Mouse (Mus musculus): ENCODE measurements around the gene Mkrn2os. TPM values are rescaled to one million over a fixed set of nuclear protein-coding genes. Genes with fewer than 3 reads are reported as not detected.
"Not testable (repeated sequence)": the region's sequence is repeated elsewhere in the genome, so short reads cannot be mapped to it uniquely, and the experiment has no call there.

The Mkrn2os gene
- total RNA-seq (2021), result not detected
- long read RNA-seq, experiment 1, result 0 reads
- long read RNA-seq, experiment 2, result 0 reads

DNA sequence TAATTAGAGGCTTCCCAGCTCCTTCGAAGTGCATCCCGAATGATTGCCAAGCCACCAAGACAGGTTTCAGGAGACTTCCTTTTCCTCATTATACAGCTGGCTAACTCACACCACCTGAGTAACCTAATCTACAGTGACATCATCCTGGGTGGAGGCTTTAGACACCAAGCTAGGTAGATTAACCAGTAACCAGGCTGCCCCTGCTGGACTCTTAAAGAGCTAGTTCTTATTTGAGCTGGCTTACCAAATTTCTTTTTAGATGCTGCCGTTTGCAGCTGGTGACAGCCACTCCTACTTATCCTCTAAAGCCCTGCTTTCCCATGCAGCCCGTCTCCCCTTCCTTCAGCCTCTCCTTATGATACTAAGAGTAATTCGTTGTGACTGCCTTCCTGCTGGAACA lies at the start of gene Mkrn2os:
Mkrn2os (minus strand) TSS at position 119 of the 400 bp plus-strand sequence.
- no peak for DNase-seq (ENCODE audit: low spot score in 2 of 2)

GRCm38 (mm10) chr6:115638188-115638587 lies 45.8 kb upstream of the Mkrn2os start:
- not testable (repeated sequence) for DNase-seq (ENCODE audit: low spot score in 2 of 2)

DNA sequence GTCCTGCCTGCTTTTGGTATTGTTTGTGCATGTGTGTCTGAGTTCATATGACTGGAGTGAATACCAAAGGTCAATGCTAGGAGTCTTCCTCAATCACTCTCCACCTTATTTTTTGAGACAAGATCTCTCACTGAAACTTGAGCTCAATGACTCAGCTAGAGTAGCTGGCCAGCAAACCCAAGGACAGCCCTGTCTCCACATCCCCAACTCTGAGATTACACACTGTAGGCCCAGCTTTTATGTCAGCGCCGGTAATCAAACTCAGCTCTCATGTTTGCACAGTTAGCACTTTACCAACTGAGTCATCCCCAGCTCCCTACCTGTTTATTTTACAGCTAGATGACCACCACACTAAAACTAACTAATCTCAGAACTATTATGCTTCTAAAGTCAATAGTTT lies 41.6 kb upstream of the Mkrn2os start:
- DNase-seq (ENCODE audit: low spot score in 2 of 2), result no peak

DNA sequence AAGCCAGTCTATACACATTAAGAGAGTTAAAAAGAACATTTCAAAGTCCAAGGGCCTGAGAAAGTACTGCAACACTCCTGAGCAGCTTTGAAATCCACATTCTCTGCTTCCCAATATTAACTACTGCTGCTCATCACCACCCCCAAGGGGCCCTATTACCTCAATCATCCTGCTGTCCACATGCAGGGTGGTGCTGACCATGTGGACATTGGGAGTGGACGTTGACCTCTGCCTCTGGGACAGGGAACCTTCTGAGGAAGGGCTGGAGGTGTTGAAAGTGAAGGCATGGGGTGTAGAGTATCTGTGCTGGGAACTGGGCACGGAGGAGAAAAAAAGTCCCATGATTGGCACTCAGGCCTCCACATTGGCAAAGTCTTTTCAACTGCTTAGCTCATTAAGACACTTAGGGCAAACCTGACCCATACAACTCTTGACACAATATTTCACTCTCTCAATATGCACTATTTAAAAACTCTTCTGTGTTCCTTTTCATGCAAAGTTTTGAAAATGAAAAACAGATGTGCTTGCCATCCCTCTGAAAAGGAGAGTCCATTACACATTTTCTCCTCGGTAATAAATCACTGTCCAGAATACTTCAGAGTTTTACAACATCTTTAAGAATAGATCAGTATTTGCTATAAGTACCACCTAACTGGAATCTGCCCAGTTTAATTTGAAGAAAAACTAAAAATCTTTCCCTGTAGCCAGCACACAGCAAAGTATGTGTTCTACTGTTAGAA lies 38.9 kb upstream of the Mkrn2os start:
- no peak for DNase-seq (ENCODE audit: low spot score in 2 of 2)

DNA sequence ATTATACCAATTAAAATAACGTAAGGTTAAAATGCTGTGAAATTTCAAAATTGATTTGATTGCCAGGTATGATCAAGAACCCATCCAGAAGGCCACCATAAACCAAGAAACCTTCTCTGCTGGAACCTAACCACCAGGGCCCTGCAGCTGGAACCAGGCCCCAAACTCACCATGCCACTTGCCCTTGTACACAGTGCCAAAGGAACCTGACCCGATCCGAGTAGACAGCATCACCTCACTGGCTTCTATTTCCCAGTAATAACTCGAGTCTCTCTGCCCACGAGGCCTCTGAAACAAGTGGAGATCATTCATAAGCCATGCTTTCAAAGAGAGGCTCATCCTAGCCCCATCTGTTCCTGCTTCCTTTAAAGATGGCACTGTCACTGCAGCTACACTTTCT lies 33.7 kb upstream of the Mkrn2os start:
- DNase-seq (ENCODE audit: low spot score in 2 of 2), result no peak

- no peak for DNase-seq (ENCODE audit: low spot score in 2 of 2)
These were observed 28.6 kb upstream of the Mkrn2os start for GRCm38 (mm10) chr6:115620942-115621341.

DNA sequence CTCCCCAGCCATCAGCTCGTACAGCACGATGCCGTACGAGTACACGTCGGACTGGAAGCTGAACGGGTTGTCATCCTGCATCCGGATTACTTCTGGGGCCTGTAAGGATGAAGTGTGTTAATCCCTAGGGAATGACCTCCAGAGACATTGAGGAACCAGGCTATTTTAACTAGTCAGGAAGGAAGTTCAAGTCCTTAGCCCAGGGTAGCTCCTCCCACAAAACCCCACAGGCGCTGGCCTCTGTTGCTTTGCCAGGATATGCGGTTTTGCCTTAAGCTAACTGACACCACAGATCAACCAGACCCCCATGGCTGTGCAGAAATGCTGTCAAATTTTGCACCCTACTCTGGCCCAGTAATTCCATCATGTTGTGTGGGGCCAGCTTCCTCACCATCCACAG lies 27.4 kb upstream of the Mkrn2os start:
- DNase-seq (ENCODE audit: low spot score in 2 of 2), result no peak

DNA sequence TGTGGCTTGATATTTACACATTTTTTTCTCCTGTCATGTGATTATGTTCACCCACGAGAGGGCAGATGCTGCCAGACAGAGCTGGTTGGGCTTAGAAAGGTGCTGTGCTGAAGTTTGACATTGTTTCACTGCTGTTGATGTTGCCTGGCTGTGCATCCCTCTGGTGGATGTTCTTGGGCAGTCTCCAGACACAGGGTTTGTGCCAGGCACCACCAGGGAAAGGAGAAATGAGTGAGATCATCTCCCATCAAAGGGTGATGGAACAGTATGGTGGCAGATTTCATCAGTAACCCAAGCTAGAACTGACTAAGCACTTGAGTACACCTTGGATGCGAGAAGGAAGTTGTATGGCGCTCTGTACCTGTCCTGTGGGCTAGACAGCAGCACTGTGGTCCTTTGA lies 23.6 kb upstream of the Mkrn2os start:
- no peak for DNase-seq (ENCODE audit: low spot score in 2 of 2)

- no peak for DNase-seq (ENCODE audit: low spot score in 2 of 2)
These were observed 21.4 kb upstream of the Mkrn2os start for GRCm38 (mm10) chr6:115613793-115614192.

DNA sequence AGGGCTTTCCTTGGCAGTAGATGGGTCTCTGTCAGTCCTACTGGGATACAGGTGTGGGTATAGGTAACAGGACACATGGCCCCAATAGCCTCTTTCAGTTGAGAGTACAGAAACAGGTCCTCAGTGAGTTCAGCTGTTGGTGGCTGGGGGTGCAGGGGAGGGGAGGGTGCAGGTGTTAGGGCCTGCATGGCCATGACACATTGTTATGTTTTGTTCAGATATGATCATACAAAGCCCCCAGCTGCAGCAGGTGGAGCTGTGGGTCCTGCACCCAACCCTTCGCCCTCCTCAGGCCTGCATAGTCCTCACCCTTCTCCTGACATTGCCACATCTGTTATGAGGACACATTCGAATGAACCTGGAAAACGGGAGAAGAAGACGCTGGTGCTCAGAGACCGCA lies 17.9 kb upstream of the Mkrn2os start:
- no peak for DNase-seq (ENCODE audit: low spot score in 2 of 2)

DNA sequence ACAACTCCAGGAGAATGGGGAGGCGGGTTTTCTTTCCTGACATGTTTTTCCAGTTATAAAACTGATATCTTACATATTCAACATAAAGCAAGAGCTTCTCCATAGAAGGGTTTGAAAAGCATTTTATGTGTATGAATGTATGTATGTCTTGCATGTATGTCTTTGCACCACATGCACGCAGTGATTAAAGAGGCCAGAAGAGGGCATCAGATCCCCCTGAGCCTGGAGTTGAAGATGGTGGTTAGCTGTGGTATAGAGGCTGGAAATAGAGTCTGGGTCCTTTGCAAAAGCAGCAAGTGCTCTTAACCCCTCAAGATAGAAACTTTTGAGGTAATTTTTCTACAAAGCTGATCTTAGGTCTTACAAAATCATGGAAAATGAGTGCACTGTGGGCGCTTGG lies 16.7 kb upstream of the Mkrn2os start:
- DNase-seq (ENCODE audit: low spot score in 2 of 2), result no peak

- DNase-seq (ENCODE audit: low spot score in 2 of 2), result peak in 1 of 2 experiments; percentile 30
These were observed 15.1 kb upstream of the Mkrn2os start for GRCm38 (mm10) chr6:115607429-115607828.

DNA sequence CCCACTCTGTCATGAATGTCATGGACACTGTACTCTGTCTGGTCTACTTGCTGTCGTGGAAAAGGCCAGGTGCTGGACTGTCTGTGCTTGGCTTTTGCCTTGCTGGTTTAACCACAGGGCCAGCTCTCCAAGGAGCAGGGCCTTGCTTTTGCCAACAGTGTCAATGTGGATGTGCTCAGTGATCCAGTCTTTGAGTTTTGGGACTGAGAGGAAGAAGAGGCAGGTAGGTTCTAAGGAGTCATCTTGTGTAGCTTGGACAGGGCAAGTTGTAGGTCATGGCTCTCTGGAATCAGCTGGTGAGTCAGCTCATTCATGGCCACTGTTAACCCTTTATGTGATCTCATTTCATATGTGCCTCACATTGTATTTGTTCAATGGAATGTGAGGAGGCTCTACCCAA lies 14.1 kb upstream of the Mkrn2os start:
- peak in 1 of 2 experiments; percentile 31 for DNase-seq (ENCODE audit: low spot score in 2 of 2)

DNA sequence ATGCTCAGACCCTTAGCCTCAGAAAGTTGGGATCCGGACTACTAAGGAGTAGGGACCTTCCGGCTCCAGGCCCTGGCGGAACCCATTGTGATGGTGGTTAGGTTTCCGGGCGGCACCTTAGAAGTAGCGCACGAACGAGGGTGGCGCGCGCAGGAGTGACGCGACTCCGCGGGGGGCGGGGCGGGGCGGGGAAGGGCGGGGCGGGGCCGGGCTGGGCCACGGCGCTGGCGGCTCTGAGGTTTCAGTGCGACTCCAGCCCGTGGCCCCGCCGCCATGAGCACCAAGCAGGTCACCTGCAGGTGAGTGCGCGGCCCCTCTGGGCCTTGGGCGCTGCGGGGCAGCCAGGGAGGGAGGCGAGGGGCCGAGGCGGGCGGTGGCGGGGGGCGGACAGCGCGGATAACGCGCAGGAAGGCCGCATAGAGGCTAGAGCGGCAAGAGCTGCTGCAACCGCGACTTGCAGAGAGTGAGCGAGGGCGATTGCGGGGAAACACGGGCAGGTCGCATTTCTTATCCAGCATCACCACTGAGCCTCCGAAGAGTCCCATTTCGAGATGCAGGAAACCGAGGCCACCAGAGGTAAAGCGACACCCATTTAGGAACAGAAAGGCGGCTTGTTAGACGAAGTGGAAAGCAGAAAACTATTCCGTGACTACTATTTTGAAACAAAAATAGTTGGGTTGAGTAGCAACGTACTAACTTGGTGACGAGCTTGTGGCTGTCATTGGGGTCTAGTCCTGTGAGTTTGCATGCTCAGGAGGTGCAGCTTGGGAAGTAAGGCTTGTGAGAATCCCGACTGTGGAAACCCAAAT lies 9.5 kb upstream of the Mkrn2os start, which contains the start of gene Mkrn2:
Mkrn2 (plus strand) TSS at position 188 of the 809 bp plus-strand sequence.
- DNase-seq (ENCODE audit: low spot score in 2 of 2), result peak; percentile 77 to 83

DNA sequence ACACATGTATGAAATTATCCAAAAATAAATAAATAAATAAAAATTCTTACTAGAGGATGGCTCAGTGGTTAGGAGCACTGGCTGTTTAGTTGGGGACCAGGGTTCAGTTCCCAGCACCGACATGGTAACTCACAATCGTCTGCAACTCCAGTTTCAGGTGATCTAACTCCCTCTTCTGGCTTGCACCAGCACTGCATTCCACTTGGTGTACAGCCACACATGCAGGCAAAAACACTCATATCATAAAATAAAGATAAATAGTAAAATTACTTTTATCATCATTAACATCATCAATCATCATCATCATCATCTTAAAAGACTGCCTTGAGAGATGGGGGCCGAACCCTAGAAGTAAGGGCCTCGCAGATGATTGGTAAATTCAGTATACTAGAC lies 8.9 kb upstream of the Mkrn2os start:
- DNase-seq (ENCODE audit: low spot score in 2 of 2), result no peak

- no peak for DNase-seq (ENCODE audit: low spot score in 2 of 2)
These were observed 3.3 kb upstream of the Mkrn2os start for GRCm38 (mm10) chr6:115595667-115596066.

DNA sequence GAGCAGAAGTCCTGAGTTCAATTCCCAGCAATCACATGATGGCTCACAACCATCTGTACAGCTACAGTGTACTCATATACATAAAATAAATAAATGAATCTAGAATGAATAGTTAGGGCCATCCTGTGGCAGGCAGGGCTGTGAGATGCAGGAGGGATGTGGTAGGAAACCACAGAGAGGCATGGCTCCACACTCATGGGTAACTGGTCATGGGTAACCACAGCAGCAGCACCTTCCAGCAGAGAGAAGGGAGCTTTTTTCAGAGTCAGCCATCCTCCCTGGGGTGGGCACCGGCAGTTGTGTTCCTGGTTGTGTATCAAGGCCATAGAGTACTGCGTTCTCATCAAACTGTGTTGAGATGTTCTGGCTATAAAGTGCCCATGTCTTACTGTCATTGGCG lies 2.1 kb upstream of the Mkrn2os start:
- DNase-seq (ENCODE audit: low spot score in 2 of 2), result no peak

- no peak for DNase-seq (ENCODE audit: low spot score in 2 of 2)
These were observed 876 bp upstream of the Mkrn2os start for GRCm38 (mm10) chr6:115593252-115593651.

DNA sequence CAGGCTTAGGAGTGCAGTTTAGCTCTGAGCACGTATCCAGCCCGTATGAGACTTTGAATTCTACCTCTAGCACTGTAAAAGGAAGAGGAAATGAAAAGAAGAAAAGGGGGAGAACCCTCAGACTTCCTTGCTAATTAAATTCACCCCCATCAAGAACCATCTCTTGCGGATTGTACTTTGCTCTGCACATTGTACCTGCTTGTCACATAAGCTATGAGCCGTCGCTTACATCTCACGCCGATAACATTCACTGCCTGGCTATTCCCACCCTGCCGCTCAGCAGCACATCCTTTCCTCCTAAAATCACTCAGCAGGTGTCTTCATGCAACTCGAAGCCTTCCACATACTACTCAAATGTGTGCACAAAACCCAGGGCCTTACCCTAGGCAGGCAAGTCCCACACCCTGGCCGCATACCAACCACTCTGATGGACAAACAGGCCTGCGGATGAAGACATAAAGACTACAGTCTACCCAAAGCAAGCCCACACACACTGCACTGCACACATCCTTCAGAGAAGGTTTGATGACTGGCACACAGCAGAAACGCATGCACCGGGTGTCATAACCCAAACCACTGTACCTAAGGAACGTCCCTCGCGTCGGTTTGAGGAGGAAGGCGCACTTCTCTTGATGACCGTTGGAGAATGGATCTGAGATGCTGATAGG lies 550 bp downstream of the Mkrn2os start:
- no peak for DNase-seq (ENCODE audit: low spot score in 2 of 2)

DNA sequence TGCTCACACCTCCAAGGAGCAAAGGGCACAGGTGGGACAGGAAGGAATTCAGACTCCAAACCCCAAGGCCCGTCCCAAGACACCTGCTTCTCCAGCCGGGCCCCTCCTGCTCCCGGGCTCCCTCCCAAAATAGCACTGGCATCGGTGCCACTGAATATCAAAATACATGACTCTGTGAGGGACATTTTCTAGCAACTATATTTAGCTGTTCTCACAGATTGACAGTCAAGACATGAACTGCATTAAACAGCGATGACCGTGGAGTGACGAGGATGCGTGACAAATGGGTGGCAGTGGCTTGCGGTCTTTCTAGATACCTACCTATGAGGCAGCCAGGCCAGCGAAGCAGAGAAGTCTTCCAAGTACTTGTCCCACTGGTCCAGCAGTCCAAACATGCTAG lies 6.1 kb downstream of the Mkrn2os start:
- no peak for DNase-seq (ENCODE audit: low spot score in 2 of 2)

GRCm38 (mm10) chr6:115584176-115584575 lies 8.2 kb downstream of the Mkrn2os start:
- DNase-seq (ENCODE audit: low spot score in 2 of 2), result no peak
